Mouse (Mus musculus) lung, embryonic 15.5 days (tissue): Measurements from ENCODE around the gene Psmd5. TPM values are rescaled to one million over a fixed set of nuclear protein-coding genes. Genes with fewer than 3 reads are reported as not detected.

Source experiments
- polyA plus RNA-seq: library from polyadenylated mRNA; unstranded; fragments of >200 nt; fragmentation: Nextera tagmentation; extraction: Ambion mirVana; gene quantifications from 2 replicates; pipeline ENCODE4 v1.2.1, GENCODE M21; 2015

Gene Psmd5
- polyA plus RNA-seq, 1 experiment from 2014 or later, result 110 TPM

Other genes starting within 250 kb of the Psmd5 start
- gene Gapvd1, start 119.7 kb downstream of the Psmd5 start, polyA plus RNA-seq, result 81.4 and 85.9 TPM in 2 replicates
- 1,024 and 1,028 TPM in 2 replicates for gene Hspa5, start 103.0 kb downstream of the Psmd5 start, polyA plus RNA-seq
- 38.4 and 45.4 TPM in 2 replicates for gene Rabepk, start 75.1 kb downstream of the Psmd5 start, polyA plus RNA-seq
- 93.2 and 94.1 TPM in 2 replicates for gene Fbxw2, start 48.7 kb downstream of the Psmd5 start, polyA plus RNA-seq
- gene Gm34653, start 42.0 kb downstream of the Psmd5 start, polyA plus RNA-seq, result not detected in 2 replicates
- gene Cutal, start 572 bp downstream of the Psmd5 start, polyA plus RNA-seq, result 0.63 and 0.75 TPM in 2 replicates
- 3.2 and 4.2 TPM in 2 replicates for gene Phf19, start 39.1 kb upstream of the Psmd5 start, polyA plus RNA-seq
- gene Traf1, start 86.8 kb upstream of the Psmd5 start, polyA plus RNA-seq, result 1.9 and 2.7 TPM in 2 replicates
- 1.6 TPM in 2 replicates for gene Hc, start 186.5 kb upstream of the Psmd5 start, polyA plus RNA-seq
- 0.30 and 0.66 TPM in 2 replicates for gene AI182371, start 226.6 kb upstream of the Psmd5 start, polyA plus RNA-seq
- 25.5 and 26.3 TPM in 2 replicates for gene Cntrl, start 234.5 kb upstream of the Psmd5 start, polyA plus RNA-seq